Mouse (Mus musculus) cerebellum, adult 11-12 months (tissue): ENCODE results near the gene Smim9.
A peak's percentile ranks its signal among the peaks of the same experiment; 100 is the strongest.
"Not testable (repeated sequence)": the region's sequence is repeated elsewhere in the genome, so short reads cannot be mapped to it uniquely, and the experiment has no call there.

Source experiments
- DNase-seq: peaks from one replicate; pipeline ENCODE4 v3.0.0; 2022

Gene Smim9

DNA sequence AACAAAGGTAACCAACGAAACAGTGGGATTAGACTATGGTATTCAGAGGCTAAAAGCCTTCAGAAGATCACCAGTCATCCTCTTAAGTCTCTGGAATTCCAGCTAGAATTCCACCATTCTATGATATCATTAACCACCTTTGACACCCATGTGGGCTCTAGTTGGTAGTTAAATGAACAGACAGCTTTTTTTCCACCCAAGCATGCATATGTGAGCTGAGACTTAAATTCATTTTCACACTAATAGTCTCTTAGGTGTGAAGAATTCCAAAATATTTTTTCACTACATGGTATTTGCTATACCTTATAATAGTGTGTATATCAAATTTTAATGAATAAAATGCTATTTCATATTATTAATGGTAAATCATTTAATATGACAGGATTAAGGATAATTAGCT lies at the start of gene Smim9:
Smim9 (minus strand) TSS at position 101 of the 400 bp plus-strand sequence.
- DNase-seq = no peak

DNA sequence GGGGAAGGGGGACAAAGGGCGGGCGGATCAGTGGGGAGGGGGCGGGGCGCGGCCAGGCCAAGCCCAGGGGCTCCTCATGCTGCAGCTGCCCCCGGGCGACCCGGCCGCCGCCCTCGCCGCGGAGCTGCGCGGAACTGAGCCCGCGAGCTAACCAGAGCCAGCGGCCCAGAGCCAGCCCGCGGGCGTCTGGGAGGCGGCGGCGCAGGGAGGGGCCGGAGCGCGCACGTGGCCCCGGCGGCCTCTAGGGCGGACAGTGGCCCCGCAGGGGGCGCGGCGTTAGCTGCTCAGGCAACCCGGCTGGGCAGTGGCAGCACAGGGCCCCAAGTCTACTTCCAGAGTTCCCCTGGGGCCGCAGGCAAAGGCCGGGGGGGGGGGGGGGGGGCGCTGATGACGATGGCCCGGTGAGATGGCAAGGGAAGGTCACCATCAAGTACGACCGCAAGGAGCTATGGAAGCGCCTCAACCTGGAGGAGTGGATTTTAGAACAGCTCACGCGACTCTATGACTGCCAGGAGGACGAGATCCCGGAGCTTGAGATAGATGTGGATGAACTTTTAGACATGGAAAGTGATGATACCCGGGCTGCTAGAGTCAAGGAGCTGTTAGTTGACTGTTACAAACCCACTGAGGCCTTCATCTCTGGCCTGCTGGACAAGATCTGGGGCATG lies 7.9 kb downstream of the Smim9 start:
- peak; percentile 36 for DNase-seq

DNA sequence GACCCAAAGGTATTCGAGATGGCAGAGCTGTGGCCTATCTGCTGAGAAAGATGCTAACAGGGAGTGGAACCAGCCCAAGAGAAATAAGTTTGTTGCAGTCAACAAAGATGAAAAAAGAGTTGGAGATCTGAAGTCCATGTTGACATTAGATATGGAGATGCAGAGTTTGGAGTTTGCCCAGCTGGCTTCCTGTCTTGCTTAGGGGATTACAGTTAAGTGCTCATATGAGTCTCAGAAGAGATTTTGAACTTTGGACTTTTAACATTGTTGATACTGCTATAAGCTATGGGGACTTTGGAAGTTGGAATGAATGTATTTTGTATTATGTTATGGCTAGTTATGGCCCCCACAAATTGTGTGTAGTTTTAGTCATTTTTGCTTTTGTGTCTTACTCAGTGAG lies 11.3 kb downstream of the Smim9 start:
- DNase-seq = no peak

GRCm38 (mm10) chrX:75150304-75150703 lies 13.3 kb downstream of the Smim9 start:
- no peak for DNase-seq

- DNase-seq = no peak
Measured at GRCm38 (mm10) chrX:75148414-75148813, 15.2 kb downstream of the Smim9 start.

DNA sequence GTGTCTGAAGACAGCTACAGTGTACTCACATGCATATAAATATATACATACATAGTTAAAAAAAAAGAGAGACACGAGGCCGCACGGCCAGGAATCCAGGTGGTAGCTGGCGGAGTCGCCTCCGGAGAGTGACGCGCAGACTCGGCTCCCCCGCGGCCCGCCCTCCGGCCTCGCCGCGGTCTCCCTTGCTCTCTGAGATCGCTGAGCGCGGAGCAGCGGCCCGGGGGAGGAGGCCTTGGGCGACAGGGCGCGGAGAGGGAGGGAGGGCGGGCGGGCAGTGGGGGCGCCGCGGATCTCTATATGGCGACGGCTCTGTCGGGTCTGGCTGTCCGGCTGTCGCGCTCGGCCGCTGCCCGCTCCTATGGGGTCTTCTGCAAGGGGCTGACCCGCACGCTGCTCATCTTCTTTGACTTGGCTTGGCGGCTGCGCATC lies 20.4 kb downstream of the Smim9 start:
- not testable (repeated sequence) for DNase-seq

DNA sequence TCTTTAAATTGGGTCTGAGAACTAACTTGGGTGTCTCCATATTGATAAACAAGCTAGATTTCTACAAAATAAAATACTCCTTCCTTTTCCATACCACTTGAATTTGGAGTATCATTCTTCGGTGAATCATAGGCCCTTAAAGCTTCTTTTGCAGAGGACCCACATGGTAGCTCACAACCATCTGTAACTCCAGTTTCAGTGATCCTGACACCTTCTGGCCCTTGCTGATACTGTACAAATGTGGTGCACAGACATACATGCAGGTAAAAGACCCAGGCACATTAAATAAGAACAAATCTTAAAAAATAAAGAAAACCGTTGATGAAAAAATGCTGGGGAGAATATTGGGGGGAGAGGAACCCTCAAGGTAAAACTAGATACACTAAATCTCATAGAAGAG lies 25.4 kb downstream of the Smim9 start:
- no peak for DNase-seq

- no peak for DNase-seq
Measured at GRCm38 (mm10) chrX:75137729-75138128, 25.8 kb downstream of the Smim9 start.

GRCm38 (mm10) chrX:75136938-75137337 lies 26.6 kb downstream of the Smim9 start:
- no peak for DNase-seq

GRCm38 (mm10) chrX:75130467-75131160 lies 33.0 kb downstream of the Smim9 start, which contains the start of gene Mpp1:
TSS of gene Mpp1 (minus strand) at chrX:75131016.
- DNase-seq = peak; percentile 80

GRCm38 (mm10) chrX:75129474-75129873 lies 34.1 kb downstream of the Smim9 start:
- no peak for DNase-seq

DNA sequence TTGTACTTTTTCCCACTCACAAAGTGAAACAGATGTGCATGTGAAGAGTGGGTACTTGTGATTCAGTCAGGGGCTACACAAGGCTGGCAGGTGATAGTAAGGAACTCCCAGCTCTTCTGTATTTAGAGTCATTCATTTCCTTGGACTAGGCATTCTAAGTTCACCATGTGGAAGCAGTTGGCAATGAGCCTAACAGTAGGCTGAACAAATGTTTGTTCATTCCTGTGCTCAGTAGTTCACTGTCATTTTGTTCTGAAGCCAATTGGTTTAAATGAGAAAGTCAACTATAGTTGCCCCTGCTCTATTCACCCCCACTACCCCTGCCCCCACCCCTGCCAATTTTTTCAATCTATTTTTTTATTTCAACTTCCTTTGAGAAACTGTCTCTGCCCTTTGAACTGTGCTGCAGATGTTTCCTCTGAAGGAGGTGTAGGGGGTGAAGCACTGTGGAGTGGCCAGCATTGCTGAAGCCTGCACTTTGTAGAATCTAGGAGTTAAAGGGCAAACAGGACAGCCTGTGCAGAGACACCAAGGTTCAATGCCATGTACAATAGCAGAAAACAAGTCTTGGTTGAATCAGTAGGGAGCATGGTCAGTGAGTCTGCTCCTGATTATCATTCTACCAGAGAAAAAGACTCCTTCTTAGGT lies 35.1 kb downstream of the Smim9 start:
- peak; percentile 15 for DNase-seq

DNA sequence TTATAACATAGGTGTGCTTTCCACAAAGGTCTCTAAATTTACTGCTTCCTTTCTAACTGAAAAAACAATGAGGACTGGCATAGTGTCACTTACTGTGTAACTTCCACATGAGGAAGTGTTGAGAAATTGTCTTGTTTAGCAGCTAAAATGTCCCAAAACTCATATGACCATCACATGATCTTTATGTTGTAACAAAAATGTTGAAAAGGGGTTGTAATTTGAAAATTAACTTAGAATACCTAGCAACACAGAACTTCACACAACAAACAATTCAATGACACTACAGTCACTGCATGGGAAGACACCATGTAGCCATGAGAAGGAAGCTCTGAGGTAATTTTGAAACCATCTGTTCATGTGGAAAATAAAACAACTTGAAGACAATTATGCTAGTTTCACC lies 36.7 kb downstream of the Smim9 start:
- no peak for DNase-seq

- no peak for DNase-seq
Measured at GRCm38 (mm10) chrX:75125606-75126005, 38.0 kb downstream of the Smim9 start.

DNA sequence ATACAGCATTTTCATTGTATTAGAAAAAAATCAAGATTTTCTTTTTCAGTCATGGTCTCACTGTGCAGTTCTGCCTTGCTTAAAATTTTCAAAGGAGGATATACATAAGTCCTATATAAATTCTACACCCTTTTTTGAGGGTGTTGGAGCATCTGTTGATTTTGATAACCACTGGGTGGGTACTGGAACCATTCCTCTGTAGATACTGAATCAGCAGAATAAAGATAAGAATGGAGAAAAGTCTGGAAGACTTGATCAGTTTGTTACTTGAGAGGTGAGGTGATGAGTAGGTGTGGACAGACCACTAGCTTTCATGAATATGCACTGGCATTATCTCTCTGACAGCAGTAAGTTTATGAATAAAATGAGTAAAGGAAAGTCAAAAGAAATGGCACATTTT lies 48.0 kb downstream of the Smim9 start:
- no peak for DNase-seq

- DNase-seq = no peak
Measured at GRCm38 (mm10) chrX:75102293-75102692, 61.3 kb downstream of the Smim9 start.

DNA sequence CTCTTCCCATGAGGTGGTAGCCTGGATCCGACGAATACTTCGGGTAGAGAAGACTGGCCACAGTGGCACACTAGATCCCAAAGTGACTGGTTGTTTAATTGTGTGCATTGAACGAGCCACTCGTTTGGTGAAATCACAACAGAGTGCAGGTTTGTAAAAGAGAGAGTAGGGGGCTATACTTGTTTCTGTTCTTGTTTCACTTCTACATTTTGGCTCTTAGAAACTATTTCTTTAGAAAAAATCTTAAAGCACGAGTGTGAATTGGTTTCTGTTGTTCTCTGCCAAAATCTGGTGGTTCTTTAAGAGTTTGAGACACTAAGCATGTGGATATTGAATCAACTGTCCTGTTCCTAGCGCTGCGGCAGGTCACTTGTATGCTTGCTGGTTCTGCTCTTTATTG lies 64.8 kb downstream of the Smim9 start:
- DNase-seq = no peak

GRCm38 (mm10) chrX:75096163-75096770 lies 67.3 kb downstream of the Smim9 start:
- DNase-seq = no peak
